Mouse (Mus musculus): Measurements from ENCODE around the gene Olfr1342. TPM values are rescaled to one million over a fixed set of nuclear protein-coding genes. Genes with fewer than 3 reads are reported as not detected.

Olfr1342 gene
- polyA plus RNA-seq, 1 experiment from 2014 or later, result not detected

GRCm38 (mm10) chr4:118708086-118708485 lies 15.5 kb upstream of the Olfr1342 start:
- 84% methylated on average over 5 of the region's 5 CpGs for WGBS
- Histone ChIP-seq H3K36me3 (replicated peaks; ENCODE audit: control insufficient read depth, insufficient read depth, low read depth, low read length) (no peaks in the 10 kb centered on the region), H3K27me3 (ENCODE audit: control insufficient read depth, insufficient read depth, low read length) (no peaks in the 10 kb centered on the region; the same call in 1 of the 2 replicates), H3K4me3 (ENCODE audit: low read depth, low read length) (no peak overlapping the region), H3K4me1 (ENCODE audit: control insufficient read depth, insufficient read depth, low read length) (no peaks in the 10 kb centered on the region), H3K4me2 (ENCODE audit: low read depth, low read length) (no peak overlapping the region), H3K9me3 (replicated peaks; ENCODE audit: control insufficient read depth, low read length) (no peaks in the 10 kb centered on the region), H3K9ac (replicated peaks; ENCODE audit: low read length) (no peak overlapping the region), H3K27ac (replicated peaks; ENCODE audit: low read depth, low read length) (no peak overlapping the region)
- DNase-seq (ENCODE audit: low spot score) (no peak), ATAC-seq (replicated peaks; ENCODE audit: insufficient number of reproducible peaks, low FRiP score, low TSS enrichment, low read depth) (no peak)

GRCm38 (mm10) chr4:118703223-118703622 lies 10.7 kb upstream of the Olfr1342 start, which contains the start of gene Olfr1341:
Gene Olfr1341 (plus strand): TSS chr4:118703523.
- ATAC-seq (replicated peaks; ENCODE audit: insufficient number of reproducible peaks, low FRiP score, low TSS enrichment, low read depth), result no peak
- Histone ChIP-seq H3K9me3 (replicated peaks; ENCODE audit: control insufficient read depth, low read length) (no peaks in the 10 kb centered on the region), H3K36me3 (replicated peaks; ENCODE audit: control insufficient read depth, insufficient read depth, low read depth, low read length) (no peaks in the 10 kb centered on the region), H3K27ac (replicated peaks; ENCODE audit: low read depth, low read length) (no peak within 1 kb of the TSS), H3K4me2 (ENCODE audit: low read depth, low read length) (no peak within 1 kb of the TSS), H3K4me3 (ENCODE audit: low read depth, low read length) (no peak within 1 kb of the TSS), H3K27me3 (ENCODE audit: control insufficient read depth, insufficient read depth, low read length) (no peaks in the 10 kb centered on the region; the same call in 1 of the 2 replicates), H3K9ac (replicated peaks; ENCODE audit: low read length) (no peak within 1 kb of the TSS), H3K4me1 (ENCODE audit: control insufficient read depth, insufficient read depth, low read length) (no peaks in the 10 kb centered on the region)
- 80% methylated on average over 3 of the region's 3 CpGs for WGBS
- DNase-seq (ENCODE audit: low spot score), result no peak

GRCm38 (mm10) chr4:118693812-118694211 lies 1.3 kb upstream of the Olfr1342 start:
- no peak overlapping the region for H3K4me2 ChIP-seq (ENCODE audit: low read depth, low read length)
- DNase-seq (ENCODE audit: low spot score) (no peak), ATAC-seq (replicated peaks; ENCODE audit: insufficient number of reproducible peaks, low FRiP score, low TSS enrichment, low read depth) (no peak)
- WGBS, result 47% methylated on average over 2 of the region's 2 CpGs
- no peak overlapping the region for H3K9ac ChIP-seq (replicated peaks; ENCODE audit: low read length)
- H3K27ac ChIP-seq (replicated peaks; ENCODE audit: low read depth, low read length), result no peak overlapping the region
- no peaks in the 10 kb centered on the region for H3K9me3 ChIP-seq (replicated peaks; ENCODE audit: control insufficient read depth, low read length)
- H3K4me3 ChIP-seq (ENCODE audit: low read depth, low read length), result no peak overlapping the region
- H3K4me1 ChIP-seq (ENCODE audit: control insufficient read depth, insufficient read depth, low read length), result no peaks in the 10 kb centered on the region
- H3K36me3 ChIP-seq (replicated peaks; ENCODE audit: control insufficient read depth, insufficient read depth, low read depth, low read length), result no peaks in the 10 kb centered on the region
- no peaks in the 10 kb centered on the region for H3K27me3 ChIP-seq (ENCODE audit: control insufficient read depth, insufficient read depth, low read length)

- DNase-seq (ENCODE audit: low spot score) (no peak), ATAC-seq (replicated peaks; ENCODE audit: insufficient number of reproducible peaks, low FRiP score, low TSS enrichment, low read depth) (no peak)
- no peaks in the 10 kb centered on the region for H3K27me3 ChIP-seq (ENCODE audit: control insufficient read depth, insufficient read depth, low read length)
- H3K4me2 ChIP-seq (ENCODE audit: low read depth, low read length), result no peak overlapping the region
- H3K27ac ChIP-seq (replicated peaks; ENCODE audit: low read depth, low read length), result no peak overlapping the region
- H3K9me3 ChIP-seq (replicated peaks; ENCODE audit: control insufficient read depth, low read length), result no peaks in the 10 kb centered on the region
- H3K4me1 ChIP-seq (ENCODE audit: control insufficient read depth, insufficient read depth, low read length), result no peaks in the 10 kb centered on the region
- WGBS, result 68% methylated on average over 2 of the region's 2 CpGs
- no peak overlapping the region for H3K4me3 ChIP-seq (ENCODE audit: low read depth, low read length)
- no peaks in the 10 kb centered on the region for H3K36me3 ChIP-seq (replicated peaks; ENCODE audit: control insufficient read depth, insufficient read depth, low read depth, low read length)
- H3K9ac ChIP-seq (replicated peaks; ENCODE audit: low read length), result no peak overlapping the region
These were observed 5.5 kb downstream of the Olfr1342 start for GRCm38 (mm10) chr4:118687086-118687485.

GRCm38 (mm10) chr4:118658652-118659051 lies 33.9 kb downstream of the Olfr1342 start, which contains the start of gene Olfr62:
Gene Olfr62 (plus strand): TSS chr4:118658952.
- Histone ChIP-seq H3K4me2 (ENCODE audit: low read depth, low read length) (no peak within 1 kb of the TSS), H3K9ac (replicated peaks; ENCODE audit: low read length) (no peak within 1 kb of the TSS), H3K36me3 (replicated peaks; ENCODE audit: control insufficient read depth, insufficient read depth, low read depth, low read length) (no peaks in the 10 kb centered on the region), H3K27ac (replicated peaks; ENCODE audit: low read depth, low read length) (no peak within 1 kb of the TSS), H3K4me1 (ENCODE audit: control insufficient read depth, insufficient read depth, low read length) (no peaks in the 10 kb centered on the region), H3K4me3 (ENCODE audit: low read depth, low read length) (no peak within 1 kb of the TSS), H3K9me3 (replicated peaks; ENCODE audit: control insufficient read depth, low read length) (no peaks in the 10 kb centered on the region), H3K27me3 (ENCODE audit: control insufficient read depth, insufficient read depth, low read length) (no peaks in the 10 kb centered on the region)
- no peak for ATAC-seq (replicated peaks; ENCODE audit: insufficient number of reproducible peaks, low FRiP score, low TSS enrichment, low read depth)
- no peak for DNase-seq (ENCODE audit: low spot score)

GRCm38 (mm10) chr4:118645234-118645633 lies 47.3 kb downstream of the Olfr1342 start:
- Histone ChIP-seq H3K27me3 (ENCODE audit: control insufficient read depth, insufficient read depth, low read length) (no peaks in the 10 kb centered on the region), H3K4me1 (ENCODE audit: control insufficient read depth, insufficient read depth, low read length) (no peaks in the 10 kb centered on the region), H3K9me3 (replicated peaks; ENCODE audit: control insufficient read depth, low read length) (no peaks in the 10 kb centered on the region), H3K27ac (replicated peaks; ENCODE audit: low read depth, low read length) (no peak overlapping the region), H3K4me3 (ENCODE audit: low read depth, low read length) (no peak overlapping the region), H3K4me2 (ENCODE audit: low read depth, low read length) (no peak overlapping the region), H3K9ac (replicated peaks; ENCODE audit: low read length) (no peak overlapping the region), H3K36me3 (replicated peaks; ENCODE audit: control insufficient read depth, insufficient read depth, low read depth, low read length) (no peaks in the 10 kb centered on the region)
- ATAC-seq (replicated peaks; ENCODE audit: insufficient number of reproducible peaks, low FRiP score, low TSS enrichment, low read depth) (no peak), DNase-seq (ENCODE audit: low spot score) (peak; percentile 70)
- WGBS, result 10% methylated on average over 2 of the region's 2 CpGs

GRCm38 (mm10) chr4:118642346-118643190 lies 50.0 kb downstream of the Olfr1342 start:
- Histone ChIP-seq H3K4me2 (ENCODE audit: low read depth, low read length) (no peak overlapping the region), H3K9me3 (replicated peaks; ENCODE audit: control insufficient read depth, low read length) (no peaks in the 10 kb centered on the region), H3K36me3 (replicated peaks; ENCODE audit: control insufficient read depth, insufficient read depth, low read depth, low read length) (no peaks in the 10 kb centered on the region), H3K27me3 (ENCODE audit: control insufficient read depth, insufficient read depth, low read length) (no peaks in the 10 kb centered on the region), H3K4me1 (ENCODE audit: control insufficient read depth, insufficient read depth, low read length) (no peaks in the 10 kb centered on the region), H3K9ac (replicated peaks; ENCODE audit: low read length) (no peak overlapping the region), H3K27ac (replicated peaks; ENCODE audit: low read depth, low read length) (no peak overlapping the region), H3K4me3 (ENCODE audit: low read depth, low read length) (no peak overlapping the region)
- DNase-seq (ENCODE audit: low spot score), result no peak
- no peak for ATAC-seq (replicated peaks; ENCODE audit: insufficient number of reproducible peaks, low FRiP score, low TSS enrichment, low read depth)
- 55% methylated on average over 20 of the region's 20 CpGs for WGBS
